Mouse (Mus musculus): ENCODE data around the gene Olfr1180.
"Not testable (repeated sequence)": the region's sequence is repeated elsewhere in the genome, so short reads cannot be mapped to it uniquely, and the experiment has no call there.

Olfr1180 gene

DNA sequence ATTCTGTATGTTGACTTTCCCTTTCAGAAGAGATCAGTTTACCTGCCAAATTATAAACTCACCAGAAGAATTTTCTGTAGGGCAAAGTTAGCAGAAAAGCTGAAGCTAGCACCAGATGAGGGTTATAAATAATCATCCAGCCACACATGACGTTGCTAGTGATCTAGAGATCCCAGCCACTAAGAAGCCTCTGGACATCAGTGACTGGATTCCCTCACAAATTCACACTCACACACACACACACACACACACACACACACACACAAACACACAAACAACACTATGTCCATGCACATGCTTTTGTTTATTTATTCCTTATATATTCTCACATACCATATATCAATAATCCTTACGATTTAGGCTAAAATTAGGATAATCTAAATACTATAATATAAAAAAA lies at the start of gene Olfr1180:
Olfr1180 (minus strand) TSS at position 101 of the 400 bp plus-strand sequence.
- DNase-seq (ENCODE audit: low spot score in 2 of 2): no peak

- DNase-seq (ENCODE audit: low spot score in 2 of 2): not testable (repeated sequence)
Observed at GRCm38 (mm10) chr2:88454567-88454966, 35.6 kb upstream of the Olfr1180 start, which contains the start of gene Olfr1183. Olfr1183 (plus strand) TSS chr2:88454867.

DNA sequence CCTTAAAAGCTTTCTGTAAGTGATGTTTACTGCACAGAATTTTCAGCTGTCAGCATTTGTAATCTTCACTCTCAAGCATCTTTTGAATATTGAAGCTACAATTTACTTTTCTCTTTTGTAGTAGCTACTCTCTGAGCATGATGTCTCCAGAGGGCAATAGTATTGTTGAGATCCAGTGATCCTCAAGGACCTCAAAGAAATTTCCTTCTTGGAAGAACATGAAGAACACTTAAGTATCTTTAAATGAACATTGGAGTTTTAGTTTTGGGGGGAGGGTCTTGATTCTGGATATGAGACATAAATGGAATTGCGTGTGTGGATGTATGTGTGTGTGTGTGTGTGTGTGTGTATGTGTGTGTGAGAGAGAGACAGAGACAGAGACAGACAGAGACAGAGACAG lies 30.1 kb upstream of the Olfr1180 start, which contains the start of gene Gm13757:
Gm13757 (minus strand) TSS at position 101 of the 400 bp plus-strand sequence.
- DNase-seq (ENCODE audit: low spot score in 2 of 2): no peak

DNA sequence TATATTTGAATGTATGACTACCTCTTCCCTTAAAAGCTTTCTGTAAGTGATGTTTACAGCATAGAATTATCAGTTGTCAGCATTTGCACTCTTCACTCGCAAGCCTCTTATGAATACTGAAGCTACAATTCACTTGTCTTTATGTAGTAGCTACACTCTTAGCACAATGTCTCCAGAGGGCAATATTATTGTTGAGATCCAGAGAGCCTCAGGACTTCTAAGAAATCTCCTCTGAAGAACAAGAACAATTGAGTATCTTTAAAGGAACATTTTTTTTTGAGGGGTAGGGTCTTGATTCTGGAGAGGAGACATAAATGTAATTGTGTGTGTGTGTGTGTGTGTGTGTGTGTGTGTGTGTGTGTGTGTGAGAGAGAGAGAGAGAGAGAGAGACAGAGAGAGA lies 7.1 kb upstream of the Olfr1180 start, which contains the start of gene Olfr1181:
Olfr1181 (minus strand) TSS at position 101 of the 400 bp plus-strand sequence.
- no peak for DNase-seq (ENCODE audit: low spot score in 2 of 2)

GRCm38 (mm10) chr2:88406353-88406752 lies 12.6 kb downstream of the Olfr1180 start, which contains the start of gene Olfr1179:
Olfr1179 (minus strand) TSS chr2:88406453.
- DNase-seq (ENCODE audit: low spot score in 2 of 2): no peak

GRCm38 (mm10) chr2:88386762-88387161 lies 32.2 kb downstream of the Olfr1180 start, which contains the start of gene Olfr1178:
Olfr1178 (plus strand) TSS chr2:88387062.
- no peak for DNase-seq (ENCODE audit: low spot score in 2 of 2)
